ENCODE assay signal across 28 mouse cellular contexts in genomic region chr11:7234436-7234835, GRCm38 (mm10). TPM values are rescaled to one million over a fixed set of nuclear protein-coding genes. Genes with fewer than 3 reads are reported as not detected.
DNase-seq lines count a peak whose midpoint lies in the region; ATAC-seq and TF ChIP-seq lines count a peak whose summit lies in the region.
"Had no signal": no experiment of that assay in that cellular context is flagged by ENCODE, and none has a peak within 500 bp of the region (broad histone marks: within the 10 kb centered on the region; RNA-seq: fewer than 3 reads in every experiment).

No protein-coding gene starts in this region.

- no peak overlapping the region for H3K4me3 ChIP-seq in embryonic facial prominence, embryonic 14.5 days (ENCODE audit: low read depth, low read length)
- no peak overlapping the region for H3K4me3 ChIP-seq in embryonic facial prominence, embryonic 10.5 days
- no peak overlapping the region for H3K4me3 ChIP-seq in kidney, postnatal 0 days (replicated peaks; ENCODE audit: low read depth, low read length)
- no peak overlapping the region for H3K4me3 ChIP-seq in kidney, adult 2 months (ENCODE audit: insufficient read depth, low read depth, low read length)
- H3K4me3 ChIP-seq: embryonic facial prominence, embryonic 13.5 days; heart, adult 2 months; heart, embryonic 10.5 days; heart, embryonic 13.5 days; hindbrain, embryonic 13.5 days; intestine, embryonic 15.5 days had no signal

- TF ChIP-seq CTCF in kidney, postnatal 0 days (IDR thresholded peaks at IDR 0.05; ENCODE audit: low read depth) = no peak
- no peak for TF ChIP-seq CTCF in kidney, adult 2 months (conservative IDR thresholded peaks at IDR 0.05; ENCODE audit: insufficient read depth, insufficient read length, low read depth, low read length)

- H3K4me2 ChIP-seq in embryonic facial prominence, embryonic 14.5 days (ENCODE audit: low read depth, low read length) = no peak overlapping the region
- H3K4me2 ChIP-seq in kidney, postnatal 0 days (ENCODE audit: low read length) = no peak overlapping the region
- H3K4me2 ChIP-seq: embryonic facial prominence, embryonic 13.5 days; heart, embryonic 13.5 days; hindbrain, embryonic 13.5 days; intestine, embryonic 15.5 days had no signal

- no peaks in the 10 kb centered on the region for H3K27me3 ChIP-seq in embryonic facial prominence, embryonic 14.5 days (replicated peaks; ENCODE audit: control insufficient read depth, insufficient read depth, low read length)
- H3K27me3 ChIP-seq in embryonic facial prominence, embryonic 10.5 days (replicated peaks; ENCODE audit: low read depth, poor library complexity, severe bottlenecking) = no peaks in the 10 kb centered on the region
- no peaks in the 10 kb centered on the region for H3K27me3 ChIP-seq in kidney, postnatal 0 days (ENCODE audit: insufficient read depth, low read length)
- H3K27me3 ChIP-seq in kidney, adult 2 months (replicated peaks; ENCODE audit: control insufficient read depth, insufficient read depth, low read length) = no peaks in the 10 kb centered on the region
- H3K27me3 ChIP-seq: CH12.LX; embryonic facial prominence, embryonic 13.5 days; heart, embryonic 13.5 days; hindbrain, embryonic 13.5 days; intestine, embryonic 15.5 days had no signal

- ATAC-seq in embryonic facial prominence, embryonic 14.5 days (ENCODE audit: low read depth) = no peak
- ATAC-seq in kidney, postnatal 0 days (replicated peaks; ENCODE audit: low FRiP score, low read depth) = no peak
- ATAC-seq: forebrain, embryonic 14.5 days; hindbrain, embryonic 16.5 days; intestine, embryonic 15.5 days had no signal

- peaks cover 3% of the 10 kb centered on the region; the same call in 1 of the 2 replicates for H3K9me3 ChIP-seq in embryonic facial prominence, embryonic 14.5 days (ENCODE audit: control insufficient read depth, low read length)
- no peaks in the 10 kb centered on the region for H3K9me3 ChIP-seq in embryonic facial prominence, embryonic 10.5 days
- no peaks in the 10 kb centered on the region for H3K9me3 ChIP-seq in kidney, postnatal 0 days (replicated peaks; ENCODE audit: low read length)
- H3K9me3 ChIP-seq: embryonic facial prominence, embryonic 13.5 days; heart, embryonic 10.5 days; heart, embryonic 13.5 days; hindbrain, embryonic 13.5 days; intestine, embryonic 15.5 days had no signal

- peak; percentile 71 for DNase-seq in embryonic facial prominence, embryonic 14.5 days (ENCODE audit: low spot score)
- DNase-seq in embryonic facial prominence, embryonic 10.5 days (ENCODE audit: low spot score) = no peak
- DNase-seq in kidney, postnatal 0 days (ENCODE audit: low spot score) = peak; percentile 76
- no peak for DNase-seq in kidney, adult 2 months
- peak; percentile 78 for DNase-seq in 3T3-L1 (ENCODE audit: low read depth, low spot score)
- DNase-seq in testis, postnatal 10 days (ENCODE audit: low spot score) = no peak
- DNase-seq: adrenal gland, adult 2 months; adrenal gland, postnatal 14 days; B cell, adult 2 months; cerebellum, adult 11 months; cerebellum, adult 2 months; cerebellum, adult 9-11 months; cerebellum, postnatal 25 days; forebrain, postnatal 0 days; gastrocnemius, postnatal 25 days; heart, adult 2 months had no signal

- peaks cover 6% of the 10 kb centered on the region; the same call in 1 of the 2 replicates for H3K4me1 ChIP-seq in embryonic facial prominence, embryonic 14.5 days (ENCODE audit: control insufficient read depth, insufficient read depth, low read length)
- peaks cover 4% of the 10 kb centered on the region; the same call in 1 of the 2 replicates for H3K4me1 ChIP-seq in embryonic facial prominence, embryonic 10.5 days
- 0 out of 2 replicates have a peak, but pooled peaks cover 3% of the 10 kb centered on the region for H3K4me1 ChIP-seq in kidney, postnatal 0 days (replicated peaks; ENCODE audit: insufficient read depth, low read length)
- H3K4me1 ChIP-seq in kidney, adult 2 months (ENCODE audit: control insufficient read depth, insufficient read depth, low read length) = no peaks in the 10 kb centered on the region; the same call in 1 of the 2 replicates
- H3K4me1 ChIP-seq: hindbrain, embryonic 13.5 days; intestine, embryonic 15.5 days had no signal

- no peak overlapping the region for H3K9ac ChIP-seq in embryonic facial prominence, embryonic 14.5 days (ENCODE audit: low read depth, low read length)
- no peak overlapping the region for H3K9ac ChIP-seq in kidney, postnatal 0 days (ENCODE audit: low read depth, low read length)
- H3K9ac ChIP-seq: embryonic facial prominence, embryonic 13.5 days; forebrain, postnatal 0 days; heart, embryonic 13.5 days; hindbrain, embryonic 13.5 days; intestine, embryonic 15.5 days had no signal

- no peaks in the 10 kb centered on the region for H3K36me3 ChIP-seq in embryonic facial prominence, embryonic 14.5 days (ENCODE audit: control insufficient read depth, insufficient read depth, low read length)
- H3K36me3 ChIP-seq in embryonic facial prominence, embryonic 10.5 days (replicated peaks) = no peaks in the 10 kb centered on the region
- H3K36me3 ChIP-seq in kidney, postnatal 0 days (ENCODE audit: insufficient read depth, low read length) = no peaks in the 10 kb centered on the region
- H3K36me3 ChIP-seq in kidney, adult 2 months (ENCODE audit: control insufficient read depth, insufficient read depth, low read length) = no peaks in the 10 kb centered on the region
- H3K36me3 ChIP-seq: embryonic facial prominence, embryonic 13.5 days; G1E; heart, embryonic 10.5 days; heart, embryonic 13.5 days; hindbrain, embryonic 13.5 days; intestine, embryonic 15.5 days had no signal

- TF ChIP-seq POLR2A in kidney, adult 2 months (IDR thresholded peaks at IDR 0.05; ENCODE audit: low read depth, low read length) = no peak

- H3K27ac ChIP-seq in embryonic facial prominence, embryonic 14.5 days (replicated peaks; ENCODE audit: low read depth, low read length) = no peak overlapping the region
- H3K27ac ChIP-seq in embryonic facial prominence, embryonic 10.5 days (replicated peaks) = no peak overlapping the region
- H3K27ac ChIP-seq in kidney, postnatal 0 days = no peak overlapping the region; the same call in 1 of the 2 replicates
- H3K27ac ChIP-seq in kidney, adult 2 months (ENCODE audit: insufficient read depth, low read depth, low read length) = no peak overlapping the region
- H3K27ac ChIP-seq: embryonic facial prominence, embryonic 13.5 days; heart, adult 2 months; heart, embryonic 10.5 days; heart, embryonic 13.5 days; hindbrain, embryonic 13.5 days; intestine, embryonic 15.5 days had no signal

- 40% methylated on average over 1 of the region's 1 CpGs for WGBS in embryonic facial prominence, embryonic 14.5 days
- 71% methylated on average over 1 of the region's 1 CpGs for WGBS in embryonic facial prominence, embryonic 10.5 days
- 65% methylated on average over 1 of the region's 1 CpGs for WGBS in kidney, postnatal 0 days
- 69% methylated on average over 1 of the region's 1 CpGs for WGBS in kidney, adult 2 months

RNA-seq across cellular contexts. Expression of gene Igfbp3, which starts 20.7 kb away (rescaled TPM):
- polyA plus RNA-seq in embryonic facial prominence, embryonic 14.5 days (2014; fragmentation: Nextera tagmentation; extraction: Ambion mirVana) = 258 and 266 TPM in 2 replicates
- polyA plus RNA-seq in embryonic facial prominence, embryonic 10.5 days (2016; fragmentation: Nextera tagmentation; extraction: Ambion mirVana) = 30.2 and 32.3 TPM in 2 replicates
- 217 and 221 TPM in 2 replicates for polyA plus RNA-seq in kidney, postnatal 0 days (2015; fragmentation: Nextera tagmentation; extraction: Ambion mirVana)
- polyA plus RNA-seq in kidney, adult 2 months (2012; rRNA removed) = 300 and 359 TPM in 2 replicates
- polyA plus RNA-seq: G1E had no signal

RNA-seq across cellular contexts. Expression of gene Igfbp1, which starts 36.9 kb away (rescaled TPM):
- 0.40 and 0.52 TPM in 2 replicates for polyA plus RNA-seq in embryonic facial prominence, embryonic 14.5 days (2014; fragmentation: Nextera tagmentation; extraction: Ambion mirVana)
- polyA plus RNA-seq in embryonic facial prominence, embryonic 10.5 days (2016; fragmentation: Nextera tagmentation; extraction: Ambion mirVana) = 0.12 TPM in 1 of 2 replicates, not detected in the other
- polyA plus RNA-seq in kidney, postnatal 0 days (2015; fragmentation: Nextera tagmentation; extraction: Ambion mirVana) = 11.8 and 15.3 TPM in 2 replicates
- 28.0 and 37.5 TPM in 2 replicates for polyA plus RNA-seq in kidney, adult 2 months (2012; rRNA removed)
- polyA plus RNA-seq: forebrain, postnatal 0 days; G1E; heart, adult 2 months had no signal

RNA-seq across cellular contexts. Expression of gene Gm11985, which starts 46.1 kb away (rescaled TPM):
- polyA plus RNA-seq in embryonic facial prominence, embryonic 14.5 days (2014; fragmentation: Nextera tagmentation; extraction: Ambion mirVana) = not detected in 2 replicates
- polyA plus RNA-seq in embryonic facial prominence, embryonic 10.5 days (2016; fragmentation: Nextera tagmentation; extraction: Ambion mirVana) = 0.15 TPM in 1 of 2 replicates, not detected in the other
- polyA plus RNA-seq in kidney, postnatal 0 days (2015; fragmentation: Nextera tagmentation; extraction: Ambion mirVana) = not detected in 2 replicates
- not detected in 2 replicates for polyA plus RNA-seq in kidney, adult 2 months (2012; rRNA removed)
- polyA plus RNA-seq: adrenal gland, adult 2 months; cerebellum, adult 2 months; embryonic facial prominence, embryonic 13.5 days; forebrain, embryonic 11.5 days; forebrain, embryonic 14.5 days; forebrain, postnatal 0 days; G1E; gonadal fat pad, adult 2 months; heart, adult 2 months; heart, embryonic 13.5 days; heart, embryonic 16.5 days; hindbrain, embryonic 13.5 days; hindbrain, embryonic 16.5 days; intestine, embryonic 15.5 days had no signal

Comparison
In these comparisons a context has a peak if more than half of its experiments do, and no peak if none do; other contexts are left out.
1. DNase-seq: peak in embryonic facial prominence, embryonic 14.5 days (single experiment), kidney, postnatal 0 days (single experiment) and 3T3-L1 (single experiment); none in embryonic facial prominence, embryonic 10.5 days (single experiment), kidney, adult 2 months (single experiment) and testis, postnatal 10 days (single experiment).